Mouse (Mus musculus): ENCODE data around the gene Klhl31.

Gene Klhl31

DNA sequence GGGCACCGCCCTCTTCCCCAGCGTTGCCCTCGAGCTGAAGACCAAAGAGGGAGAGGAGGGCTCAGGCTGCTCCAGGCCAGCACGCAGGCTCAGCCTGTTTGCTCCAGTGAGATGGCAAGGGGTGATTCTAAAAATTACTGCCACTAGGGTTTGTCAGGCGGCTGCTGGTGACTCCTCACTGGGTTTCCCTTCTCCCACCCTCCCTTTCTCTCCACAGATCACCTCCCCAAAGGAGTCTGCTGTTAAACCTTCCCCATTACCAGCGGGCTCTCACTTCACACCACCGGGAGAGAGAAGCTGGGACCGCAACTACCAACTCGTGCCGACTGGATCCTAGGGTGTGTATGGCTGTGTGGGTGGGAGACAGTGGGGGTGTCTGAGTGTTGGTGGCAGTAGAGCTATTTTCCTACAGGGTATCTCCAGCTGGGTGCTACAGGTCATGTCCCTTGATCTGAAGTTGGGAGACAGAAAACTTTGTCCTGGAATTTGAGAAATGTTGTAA lies at the start of gene Klhl31:
Klhl31 (plus strand) TSS at position 51 of the 502 bp plus-strand sequence.
- DNase-seq (ENCODE audit: low spot score), result no peak

DNA sequence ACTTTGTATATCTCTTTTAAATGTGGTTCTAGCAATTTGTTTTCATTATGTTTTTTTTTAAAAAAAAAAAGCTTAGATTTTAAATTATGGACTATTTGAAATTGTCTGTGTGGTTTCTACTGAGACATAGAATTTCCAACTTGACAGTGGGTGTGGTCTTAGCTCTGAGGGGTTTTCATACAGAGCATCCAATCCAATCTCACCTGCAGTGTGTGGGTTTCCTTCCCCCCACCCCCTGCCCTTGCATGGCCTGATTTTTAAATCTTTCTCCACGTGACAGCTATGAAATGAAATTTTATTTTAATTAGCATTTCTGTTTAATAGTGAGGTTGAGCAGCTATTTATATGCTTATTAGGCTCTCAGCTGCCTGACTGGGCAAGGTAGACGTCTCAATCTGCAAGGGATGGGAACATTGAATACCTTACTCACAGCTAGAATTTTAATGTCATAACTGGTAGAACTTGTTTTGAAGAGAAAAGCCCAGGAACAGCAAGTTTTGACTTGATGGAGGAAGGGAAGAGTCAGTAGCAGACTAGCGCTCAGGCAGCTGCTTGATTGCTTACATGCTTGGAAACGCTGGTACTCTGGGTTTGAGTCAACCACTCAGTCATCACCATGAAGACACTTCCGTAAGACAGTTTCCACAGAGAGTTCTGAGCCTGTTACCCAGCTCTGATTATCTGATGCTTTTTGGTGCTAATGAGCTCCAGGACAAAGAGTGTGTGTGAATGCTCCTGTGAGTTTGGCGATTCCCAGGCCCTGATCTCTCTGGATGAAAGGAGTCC lies 49.3 kb upstream of the Klhl31 start:
- DNase-seq (ENCODE audit: low spot score), result no peak

DNA sequence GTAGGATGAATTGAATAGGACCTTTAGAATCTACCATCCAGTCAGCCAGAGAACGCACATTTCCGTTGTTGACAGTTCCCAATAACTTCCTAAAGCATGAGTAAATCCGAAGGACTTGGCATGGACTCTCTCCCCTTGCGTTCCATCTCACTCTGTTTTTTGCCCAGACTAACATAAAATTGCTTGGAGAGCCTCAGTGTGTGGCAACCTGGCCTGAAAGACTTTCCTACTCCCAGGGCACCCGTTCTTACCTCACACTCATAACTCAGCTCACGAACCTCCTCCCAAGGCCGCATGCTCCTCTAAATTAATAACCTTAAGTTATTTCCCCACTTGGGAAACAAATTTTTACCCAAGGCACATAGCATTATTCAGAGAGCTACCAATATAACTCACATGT lies 48.7 kb upstream of the Klhl31 start:
- no peak for DNase-seq (ENCODE audit: low spot score)

DNA sequence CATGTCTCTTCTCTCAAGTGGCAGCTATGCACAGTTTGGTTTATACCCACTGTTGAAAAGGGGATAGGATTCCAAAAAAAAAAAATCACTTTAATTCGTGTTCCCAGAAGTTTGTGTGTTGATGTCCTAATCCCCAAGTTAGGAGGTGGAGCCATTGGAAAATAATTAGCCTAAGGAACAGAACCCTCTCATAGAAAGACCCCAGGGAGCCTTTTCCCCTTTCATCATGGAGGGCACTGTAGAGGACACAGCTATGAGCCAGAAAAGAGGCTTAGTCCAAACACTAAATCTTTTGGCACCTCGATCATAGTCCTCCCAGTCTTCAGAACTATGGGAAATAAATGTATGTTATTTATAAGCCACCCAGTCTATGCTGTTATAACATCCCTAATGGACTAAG lies 46.8 kb upstream of the Klhl31 start:
- DNase-seq (ENCODE audit: low spot score), result no peak

DNA sequence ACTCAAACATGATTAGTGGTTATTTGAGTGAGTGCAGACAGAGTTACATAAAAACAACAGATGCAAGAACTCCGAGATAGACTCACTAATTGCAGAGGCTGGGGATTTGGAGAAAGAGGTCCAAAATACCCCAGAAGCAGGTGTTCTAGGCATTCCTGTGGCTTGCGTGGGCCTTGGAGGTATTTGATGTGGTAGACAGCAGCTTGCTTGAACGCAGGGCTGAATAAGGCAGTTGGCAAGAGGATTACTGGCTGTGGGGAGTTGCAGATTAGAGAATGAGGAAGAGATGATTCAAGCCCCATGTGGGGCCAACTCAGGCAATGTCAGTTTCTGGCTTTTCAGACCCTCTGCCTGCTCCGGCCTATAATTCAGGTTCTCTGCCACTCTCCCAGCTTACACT lies 43.9 kb upstream of the Klhl31 start:
- no peak for DNase-seq (ENCODE audit: low spot score)

DNA sequence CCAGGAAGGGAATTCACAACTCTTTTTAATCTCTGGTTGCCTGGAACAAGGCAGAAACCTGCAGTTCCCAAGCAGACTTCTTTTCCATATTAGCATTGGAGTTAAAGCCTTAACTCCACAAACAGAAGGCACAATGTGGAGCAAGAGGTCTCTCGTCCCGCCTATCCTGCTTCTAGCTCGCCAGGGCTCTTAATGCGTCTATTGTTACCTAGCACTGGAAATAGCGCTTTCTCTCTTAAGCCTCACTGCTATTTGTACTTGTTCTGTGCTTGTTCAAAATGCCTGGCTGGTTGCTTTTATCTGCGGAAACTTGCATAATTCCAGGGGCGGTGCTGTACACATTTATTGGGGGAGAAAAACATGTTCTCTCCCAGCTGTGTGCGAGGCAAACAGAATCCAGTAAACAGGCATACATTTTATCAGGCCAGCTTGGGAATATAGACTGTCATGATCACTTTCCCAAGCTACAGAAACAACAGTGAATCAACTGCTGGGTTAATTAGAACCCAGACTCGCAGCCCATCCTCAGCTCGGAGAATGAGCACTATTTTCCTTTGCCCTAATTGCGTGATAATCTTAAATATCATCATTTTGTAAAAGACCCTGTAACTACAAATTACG lies 41.2 kb upstream of the Klhl31 start:
- no peak for DNase-seq (ENCODE audit: low spot score)

DNA sequence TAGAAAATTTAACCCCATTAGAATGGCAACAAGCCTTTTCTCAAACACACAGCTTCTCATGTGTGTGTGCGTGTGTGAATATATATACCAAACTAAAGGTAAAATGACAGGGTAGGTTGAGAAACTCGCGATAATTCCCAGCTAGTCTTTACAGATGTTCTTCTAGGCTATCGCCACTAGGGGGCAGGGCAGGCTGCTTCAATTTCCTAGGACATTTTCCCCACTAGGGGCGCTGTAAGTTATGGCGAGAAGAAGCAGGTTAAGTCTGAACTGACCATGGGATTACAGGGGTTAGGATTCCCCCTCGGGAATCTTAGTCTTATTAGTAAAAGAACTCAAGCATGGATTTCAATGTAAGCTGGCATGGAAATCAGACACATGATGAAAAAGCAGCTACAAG lies 39.9 kb upstream of the Klhl31 start:
- DNase-seq (ENCODE audit: low spot score), result peak; percentile 74

DNA sequence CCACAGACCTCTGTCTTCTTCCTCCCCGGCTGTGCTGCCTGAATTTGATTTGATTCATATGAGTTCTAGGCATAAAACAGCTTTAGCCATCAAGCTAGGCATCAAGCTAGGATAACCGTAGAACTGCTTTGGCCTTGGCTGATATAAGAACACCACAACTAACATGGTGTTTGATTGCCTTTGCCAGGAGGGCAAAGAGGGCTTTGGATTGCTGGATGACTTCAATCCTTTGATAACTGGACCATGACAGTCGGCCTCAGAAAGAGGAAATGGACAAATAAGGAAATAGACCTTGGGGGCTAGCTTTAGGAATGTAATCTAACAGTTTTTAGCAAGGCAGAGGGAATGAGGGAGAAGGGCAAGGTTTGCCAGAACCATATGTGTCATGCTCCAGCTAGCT lies 37.7 kb upstream of the Klhl31 start:
- DNase-seq (ENCODE audit: low spot score), result no peak

DNA sequence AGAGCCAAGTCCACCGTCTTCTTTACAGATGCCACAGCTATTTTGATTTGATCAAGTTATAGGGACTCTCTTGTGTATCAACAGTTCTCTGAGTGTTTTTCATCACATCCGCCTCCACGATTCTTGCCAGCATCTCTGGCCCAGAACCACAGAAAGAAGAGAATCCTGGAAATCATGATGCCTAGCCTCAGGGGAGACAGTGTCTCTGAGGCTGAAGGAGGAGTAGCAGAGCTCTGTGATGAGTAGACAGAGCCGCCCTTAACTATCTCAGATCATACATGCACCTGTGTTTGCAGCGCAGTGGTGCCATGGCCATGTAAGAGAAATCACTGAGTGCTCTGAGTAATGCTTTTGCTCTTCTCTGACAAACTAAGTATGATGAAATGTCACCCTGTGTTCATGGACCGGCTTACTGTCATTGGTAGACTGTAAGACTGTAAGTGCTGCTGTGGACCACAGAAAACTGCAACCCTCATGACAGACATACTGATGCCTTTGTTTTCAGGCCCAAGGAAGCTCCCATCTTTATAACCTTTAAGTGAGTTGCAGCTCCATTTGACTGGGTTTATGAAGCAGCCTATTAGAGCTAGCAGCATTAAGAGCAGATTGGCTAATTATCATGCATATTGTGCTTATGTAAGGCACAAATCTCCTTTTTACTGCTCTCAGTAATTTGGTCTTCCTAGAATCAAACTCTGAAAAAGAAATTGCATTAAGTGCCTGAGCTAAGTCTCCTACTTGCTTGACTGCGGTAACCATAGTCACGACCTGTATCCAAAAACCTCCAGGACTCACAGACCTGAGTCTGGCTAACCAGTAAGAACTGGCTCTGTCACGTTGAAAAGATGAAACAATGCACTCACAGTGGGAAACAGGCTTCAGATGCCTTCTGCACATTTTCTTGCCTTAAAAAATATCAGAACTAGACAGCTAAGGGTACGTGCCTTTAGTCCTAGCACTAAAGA lies 33.7 kb upstream of the Klhl31 start:
- DNase-seq (ENCODE audit: low spot score), result no peak

DNA sequence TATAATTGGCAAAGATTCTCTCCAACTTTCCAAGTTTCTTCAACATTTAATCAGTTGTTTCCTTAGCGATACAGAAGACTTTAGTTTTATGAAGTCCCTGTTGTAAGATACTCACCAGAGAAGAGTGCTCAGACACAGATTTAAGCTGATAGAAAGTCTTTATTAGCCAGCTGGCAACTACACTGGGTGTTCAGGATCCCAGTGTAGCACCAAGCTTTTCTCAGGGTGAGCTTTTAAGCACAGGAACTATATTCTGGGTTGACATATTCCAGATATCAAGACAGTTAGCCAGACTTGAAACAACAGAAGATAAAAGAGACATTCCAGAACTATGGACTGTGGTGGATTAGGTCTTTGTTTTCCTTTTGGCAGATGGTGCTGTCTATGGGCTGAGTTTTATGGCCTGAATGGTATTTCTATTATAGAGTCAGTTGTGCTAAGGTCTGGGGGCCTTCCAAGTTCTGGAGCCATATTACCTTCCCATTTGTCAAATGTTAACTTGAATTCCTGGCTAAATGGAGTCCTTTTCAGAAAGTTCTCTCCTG lies 32.3 kb upstream of the Klhl31 start:
- DNase-seq (ENCODE audit: low spot score), result no peak

DNA sequence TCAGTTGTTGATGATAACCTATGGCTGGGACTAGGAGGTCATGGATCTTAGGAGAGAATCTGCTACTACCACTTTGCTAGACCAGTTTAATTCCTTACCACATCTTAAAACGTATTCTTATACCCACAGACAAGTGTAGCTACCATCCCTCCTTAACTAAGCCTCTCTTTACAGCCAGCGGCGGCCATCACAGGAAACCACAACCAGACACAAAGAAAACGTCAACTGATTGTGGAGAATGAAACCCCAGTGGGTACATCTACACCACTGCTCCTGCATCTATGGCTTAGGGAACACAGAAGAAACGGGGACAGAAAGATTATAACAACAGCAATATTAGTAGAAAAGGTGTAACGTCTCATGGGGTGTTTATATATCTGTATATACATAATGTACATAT lies 29.0 kb upstream of the Klhl31 start:
- DNase-seq (ENCODE audit: low spot score), result no peak

DNA sequence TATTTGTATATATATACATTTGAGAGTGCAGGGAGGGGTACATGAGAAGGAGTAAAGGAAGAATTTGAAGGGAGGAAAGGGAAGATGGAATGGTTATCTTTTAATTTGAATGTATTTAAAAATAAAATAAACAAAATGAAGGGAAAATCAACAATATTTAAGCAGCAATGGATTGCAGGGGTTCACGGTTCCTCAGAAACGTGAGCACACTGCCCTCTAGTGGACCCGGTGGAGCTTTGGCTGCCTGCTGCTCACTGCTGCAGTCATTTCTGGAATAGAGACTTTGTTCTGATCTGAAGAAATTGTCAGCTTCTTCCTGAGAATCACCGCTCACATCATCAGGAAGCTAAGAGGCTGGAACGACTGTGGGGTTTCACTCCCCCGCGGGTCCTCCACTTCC lies 28.5 kb upstream of the Klhl31 start:
- DNase-seq (ENCODE audit: low spot score), result no peak

DNA sequence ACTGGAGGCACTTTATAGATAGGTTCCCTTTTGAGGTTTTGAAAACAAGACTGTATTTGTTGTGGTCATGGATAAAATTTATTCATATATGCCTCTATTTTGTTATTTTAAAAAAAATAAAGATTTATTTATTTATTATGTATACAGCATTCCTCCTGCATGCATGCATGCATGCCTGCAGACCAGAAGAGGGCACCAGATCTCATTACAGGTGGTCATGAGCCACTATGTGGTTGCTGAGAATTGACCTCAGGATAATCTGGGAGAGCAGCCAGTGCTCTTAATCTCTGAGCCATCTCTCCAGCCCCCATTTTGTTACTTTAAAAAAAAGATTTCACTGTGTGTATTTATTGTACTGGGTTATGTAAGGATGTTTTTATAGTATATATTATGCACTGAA lies 25.5 kb upstream of the Klhl31 start:
- no peak for DNase-seq (ENCODE audit: low spot score)

DNA sequence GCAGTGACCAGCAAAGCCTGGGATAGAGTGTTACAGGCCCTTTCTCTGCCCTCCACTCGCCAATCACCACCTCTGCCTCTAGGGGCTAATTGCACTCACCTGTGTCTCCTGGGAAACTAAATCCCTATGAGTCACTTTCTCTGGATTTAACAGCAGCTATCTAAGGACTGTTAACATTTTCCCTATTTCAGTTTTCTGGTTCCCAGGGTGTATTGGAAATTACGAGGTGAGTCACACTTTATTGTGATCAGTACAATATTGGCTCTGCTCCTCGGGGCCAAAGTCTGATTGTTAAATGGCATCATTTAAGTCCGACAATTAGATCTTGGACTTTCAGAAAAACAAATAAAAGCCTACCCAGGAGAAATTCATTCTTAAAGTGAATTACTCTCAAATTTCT lies 24.0 kb upstream of the Klhl31 start:
- no peak for DNase-seq (ENCODE audit: low spot score)

DNA sequence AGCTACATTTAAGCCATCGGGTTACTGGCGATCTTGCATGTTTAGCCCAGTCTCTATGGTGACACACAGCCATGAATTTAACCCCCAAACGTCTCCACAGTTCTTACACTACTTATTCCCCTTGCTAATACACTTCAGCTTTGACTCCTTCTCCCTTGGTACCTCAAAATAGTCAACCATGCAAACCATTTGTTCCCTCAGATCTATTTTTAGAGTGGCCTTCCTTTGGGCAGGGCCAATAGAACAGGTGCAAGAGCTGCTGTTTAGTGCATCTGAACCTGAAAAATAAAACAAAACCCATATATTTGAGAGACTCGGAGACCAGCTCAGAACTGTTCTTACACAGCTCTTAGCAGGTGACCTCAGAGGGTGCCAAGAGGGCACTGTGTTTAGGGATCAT lies 20.4 kb upstream of the Klhl31 start:
- DNase-seq (ENCODE audit: low spot score), result no peak

DNA sequence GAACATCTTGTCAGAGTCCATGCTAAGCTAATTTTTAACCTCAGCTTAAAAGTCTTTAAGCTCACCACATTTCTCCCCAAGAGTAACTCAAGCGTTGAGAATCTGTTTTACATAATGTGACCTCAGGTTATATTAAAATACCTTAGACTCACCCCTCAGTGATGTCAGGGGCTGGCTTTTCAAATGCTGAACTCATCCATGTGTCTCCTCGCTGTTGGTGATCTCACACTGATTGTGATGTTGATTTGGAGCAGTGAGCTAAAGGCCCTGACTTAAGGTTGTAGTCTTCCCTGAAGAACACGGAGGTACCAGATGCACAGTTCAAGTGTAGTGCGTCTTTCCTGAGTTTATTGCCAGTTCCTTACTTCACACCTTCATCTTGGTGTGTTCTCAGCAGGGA lies 19.5 kb upstream of the Klhl31 start:
- DNase-seq (ENCODE audit: low spot score), result no peak

DNA sequence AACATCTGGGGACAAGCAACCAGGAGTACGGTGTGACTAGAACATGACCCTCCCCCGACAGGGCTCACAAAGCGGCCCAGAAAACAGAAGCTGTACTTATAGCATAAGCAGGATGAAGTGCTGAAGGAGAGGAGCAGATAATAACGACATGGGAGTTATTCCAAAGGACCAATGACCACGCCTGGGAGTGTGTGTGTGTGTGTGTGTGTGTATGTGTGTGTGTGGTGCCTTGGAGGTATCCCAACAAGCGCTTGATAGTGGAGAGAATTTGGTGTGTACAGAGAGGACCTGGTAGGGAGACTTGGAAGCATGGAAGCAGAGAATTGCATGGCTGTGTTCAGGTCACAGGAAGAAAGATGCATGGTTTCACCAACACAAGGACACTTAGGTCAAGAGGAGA lies 18.5 kb upstream of the Klhl31 start:
- no peak for DNase-seq (ENCODE audit: low spot score)

DNA sequence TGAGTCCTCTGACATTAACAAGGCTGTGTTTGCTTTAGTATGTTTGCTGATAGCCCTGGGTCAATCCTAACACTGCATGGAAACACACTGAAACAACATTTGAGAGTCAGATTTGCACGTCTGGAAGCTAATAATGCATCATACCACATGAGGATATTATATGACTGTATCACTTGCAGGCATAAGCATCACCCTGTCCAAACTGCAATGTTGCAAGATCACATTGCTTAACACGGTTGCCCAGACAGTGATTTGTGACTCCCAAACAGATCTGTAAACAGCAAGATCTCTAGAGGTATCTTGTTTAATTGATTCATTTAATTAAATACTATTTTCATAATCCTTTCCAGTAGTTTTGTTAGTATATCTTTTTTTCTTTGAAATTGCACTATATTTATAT lies 17.9 kb upstream of the Klhl31 start:
- DNase-seq (ENCODE audit: low spot score), result no peak

DNA sequence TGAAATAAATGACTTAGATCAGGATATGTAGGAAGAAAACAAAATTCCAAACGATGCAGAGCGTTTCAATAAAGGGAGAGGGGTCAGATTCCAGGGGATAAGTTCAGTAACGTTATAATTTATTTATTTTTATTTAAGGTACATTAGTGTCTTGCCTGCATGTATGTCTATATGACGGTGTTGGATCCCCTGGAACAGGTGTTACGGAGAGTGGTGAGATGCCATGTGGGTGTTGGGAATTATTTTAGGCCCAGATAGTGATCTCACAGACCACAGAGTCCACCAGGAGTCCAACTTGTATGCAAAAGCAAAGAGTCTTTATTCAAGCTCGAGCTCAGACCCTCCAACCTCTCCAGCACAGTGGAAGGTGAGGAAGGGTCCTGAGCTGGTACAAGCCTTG lies 16.2 kb upstream of the Klhl31 start:
- DNase-seq (ENCODE audit: low spot score), result no peak

DNA sequence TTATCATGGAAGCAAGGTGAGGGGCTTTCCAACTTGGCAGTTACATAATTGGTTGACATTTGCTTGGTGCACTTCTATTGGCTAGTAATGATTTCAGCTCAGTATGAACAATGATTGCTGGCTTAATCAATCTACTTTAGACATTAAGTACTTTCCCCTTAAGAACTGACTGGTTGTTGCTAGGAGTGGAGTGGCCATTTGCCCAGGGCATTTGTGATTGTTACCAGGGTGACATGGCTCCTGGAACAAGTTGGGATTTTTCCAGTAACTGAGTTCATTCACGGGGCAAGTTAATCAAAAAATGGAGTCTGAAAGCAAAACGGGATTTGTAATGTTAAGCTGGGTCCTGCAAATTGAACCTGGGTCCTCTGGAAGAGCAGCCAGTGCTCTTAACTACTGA lies 15.8 kb upstream of the Klhl31 start:
- no peak for DNase-seq (ENCODE audit: low spot score)

DNA sequence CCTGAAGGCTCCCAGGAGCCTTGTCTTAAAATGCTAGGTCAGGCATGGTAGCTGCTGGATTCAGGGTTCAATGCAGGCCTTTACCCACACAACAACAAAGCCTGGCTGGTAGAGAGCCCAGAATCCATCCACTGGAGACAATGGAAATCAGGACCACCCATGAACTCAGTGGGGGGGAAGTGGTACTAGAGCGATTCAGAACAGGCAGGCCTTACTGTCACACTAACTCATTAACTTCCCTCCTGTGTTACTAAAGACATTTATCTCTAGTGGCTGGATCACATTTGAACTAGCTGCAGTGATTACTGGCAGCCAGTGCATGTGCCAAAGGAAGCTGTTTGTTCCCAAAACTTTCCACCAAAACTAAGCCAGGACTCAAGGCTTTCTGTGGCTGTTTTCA lies 13.4 kb upstream of the Klhl31 start:
- DNase-seq (ENCODE audit: low spot score), result no peak

DNA sequence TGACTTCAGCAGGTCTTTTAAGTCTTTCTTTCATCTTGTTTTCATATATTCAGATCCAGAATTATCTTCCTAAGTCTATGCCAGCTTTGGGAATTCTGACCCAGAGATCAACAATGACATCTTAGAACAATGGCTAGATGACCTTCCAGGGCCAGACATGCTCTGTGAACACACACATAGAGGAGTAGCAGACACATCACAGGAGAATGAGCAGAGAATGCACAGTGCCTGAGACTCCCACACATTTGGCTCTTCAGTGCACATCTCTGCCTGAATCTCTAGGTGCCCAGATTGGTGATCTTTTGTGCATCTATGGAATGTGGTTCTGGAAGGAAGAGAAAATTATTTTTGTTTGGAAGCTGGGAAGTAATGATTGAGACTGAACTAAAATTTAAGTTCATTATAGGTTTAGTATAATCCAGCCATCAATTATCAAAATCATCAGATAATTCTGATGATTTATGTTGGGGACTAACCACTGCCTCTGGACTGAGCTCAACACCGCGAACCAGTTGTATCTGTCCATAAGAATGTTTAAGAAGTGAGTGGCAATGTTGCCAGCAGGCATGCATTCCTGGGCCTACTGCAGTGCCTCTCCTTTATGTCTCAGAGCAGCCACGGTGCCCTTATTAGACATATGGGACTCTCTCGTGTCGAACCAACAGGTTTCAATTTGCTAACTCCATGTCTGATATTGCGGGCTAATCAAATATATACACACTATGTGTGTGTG lies 12.8 kb upstream of the Klhl31 start:
- no peak for DNase-seq (ENCODE audit: low spot score)

Data from testis, postnatal 14 days (tissue).